Mouse (Mus musculus) hindbrain, embryonic 12.5 days (tissue): ENCODE measurements around the gene Ugt3a1. TPM values are rescaled to one million over a fixed set of nuclear protein-coding genes. Genes with fewer than 3 reads are reported as not detected.
"Not testable (repeated sequence)": the region's sequence is repeated elsewhere in the genome, so short reads cannot be mapped to it uniquely, and the experiment has no call there.

Experiments
- ATAC-seq: fragments of 200-750 bp; cut with Nextera tagmentation; 2 replicates; pipeline ENCODE4 v1.8.0; 2017; ENCODE audit warnings: moderate TSS enrichment; ENCODE audit not compliant: low FRiP score
- H3K27ac ChIP-seq: fragments of 300-500 bp; sonication (generic); 2 replicates; pipeline ENCODE4 v1.5.1; 2016; ENCODE audit warnings: mild to moderate bottlenecking
- H3K27me3 ChIP-seq: fragments of 300-500 bp; sonication (generic); 2 replicates; pipeline ENCODE4 v1.6.1; 2016; ENCODE audit warnings: mild to moderate bottlenecking
- H3K36me3 ChIP-seq: fragments of 300-500 bp; sonication (generic); 2 replicates; pipeline ENCODE4 v1.6.1; 2016; ENCODE audit warnings: mild to moderate bottlenecking
- H3K4me1 ChIP-seq: fragments of 300-500 bp; sonication (generic); 2 replicates; pipeline ENCODE4 v1.6.1; 2016
- H3K4me2 ChIP-seq: fragments of 300-500 bp; sonication (generic); replicated peaks from 2 replicates; pipeline ENCODE4 v1.6.1; 2016; ENCODE audit warnings: mild to moderate bottlenecking
- H3K4me3 ChIP-seq: fragments of 300-500 bp; sonication (generic); 2 replicates; pipeline ENCODE4 v1.5.1; 2016; ENCODE audit warnings: mild to moderate bottlenecking
- H3K9ac ChIP-seq: fragments of 300-500 bp; sonication (generic); 2 replicates; pipeline ENCODE4 v1.6.1; 2016; ENCODE audit warnings: mild to moderate bottlenecking, moderate library complexity
- H3K9me3 ChIP-seq: fragments of 300-500 bp; sonication (generic); replicated peaks from 2 replicates; pipeline ENCODE4 v1.6.1; 2016; ENCODE audit warnings: mild to moderate bottlenecking
- WGBS: fragments of 180-500 bp; shearing (Covaris S2); methylation state at CpG from one replicate; pipeline ENCODE4 v1.1.7; 2016; 5-methylcytosine and 5-hydroxymethylcytosine counted together
- polyA plus RNA-seq: library from polyadenylated mRNA; unstranded; fragments of >200 nt; fragmentation: Nextera tagmentation; extraction: Ambion mirVana; gene quantifications from 2 replicates; pipeline ENCODE4 v1.2.1, GENCODE M21; 2016

Gene Ugt3a1
- polyA plus RNA-seq = not detected in 2 replicates

DNA sequence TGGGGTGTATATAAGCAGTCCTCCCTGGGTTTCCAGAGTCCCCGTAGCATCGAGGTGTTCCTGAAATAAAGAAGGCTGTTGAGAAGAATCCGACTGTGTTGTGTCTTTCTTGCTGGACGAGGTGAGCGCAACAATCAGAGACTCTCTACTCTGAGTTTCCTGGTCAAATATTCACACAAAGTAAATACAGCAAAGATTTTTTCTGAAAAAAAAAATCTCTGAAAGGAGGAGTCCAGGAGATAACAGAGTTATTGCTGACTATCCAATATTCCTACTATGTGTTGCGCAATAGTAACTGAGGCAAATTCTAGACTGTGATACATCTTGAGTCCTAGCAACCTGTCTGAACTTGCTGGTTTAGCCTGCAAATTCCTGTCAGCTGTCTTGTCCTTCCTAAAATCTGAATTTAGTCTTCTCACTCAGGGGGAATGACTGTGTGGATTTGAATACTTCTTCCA is at the start of gene Ugt3a1:
TSS of gene Ugt3a1 (plus strand) at position 51 of the 458 bp plus-strand sequence.
- Histone ChIP-seq H3K9ac (no peak within 1 kb of the TSS), H3K36me3 (no peaks in the 10 kb centered on the region), H3K27me3 (no peaks in the 10 kb centered on the region), H3K4me2 (no peak within 1 kb of the TSS), H3K4me3 (no peak within 1 kb of the TSS), H3K4me1 (no peaks in the 10 kb centered on the region), H3K9me3 (no peaks in the 10 kb centered on the region), H3K27ac (no peak within 1 kb of the TSS)
- 95% methylated on average over 6 of the region's 6 CpGs for WGBS
- no peak for ATAC-seq

DNA sequence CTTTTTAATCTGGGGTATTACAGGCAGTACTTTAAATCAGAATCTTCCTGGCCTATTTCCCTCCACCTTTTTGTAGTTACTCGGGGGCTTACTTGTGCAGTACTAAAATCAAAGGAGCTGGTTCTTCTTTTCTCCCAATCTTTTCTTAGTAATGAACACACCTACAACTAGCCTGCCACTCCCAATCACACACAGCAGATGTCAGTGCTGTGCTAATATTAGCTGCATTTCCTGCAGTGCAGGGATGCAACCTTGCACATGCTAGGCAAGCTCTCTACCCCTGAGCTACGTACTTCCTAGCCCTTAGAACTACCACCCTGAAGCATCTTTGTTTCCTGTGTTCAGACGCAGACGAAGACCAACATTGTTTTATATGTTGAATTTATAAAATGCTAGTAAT is 45.8 kb upstream of the Ugt3a1 start:
- WGBS = 84% methylated on average over 4 of the region's 4 CpGs
- not testable (repeated sequence) for H3K27me3 ChIP-seq, H3K4me1 ChIP-seq, ATAC-seq, H3K36me3 ChIP-seq, H3K4me3 ChIP-seq, H3K9ac ChIP-seq, H3K4me2 ChIP-seq, H3K27ac ChIP-seq, H3K9me3 ChIP-seq

GRCm38 (mm10) chr15:9246345-9246744 is 30.3 kb upstream of the Ugt3a1 start:
- ATAC-seq = no peak
- H3K4me1 ChIP-seq = no peaks in the 10 kb centered on the region
- no peaks in the 10 kb centered on the region for H3K9me3 ChIP-seq
- no peak overlapping the region for H3K27ac ChIP-seq
- no peaks in the 10 kb centered on the region for H3K36me3 ChIP-seq
- no peak overlapping the region for H3K4me3 ChIP-seq
- H3K4me2 ChIP-seq = no peak overlapping the region
- no peaks in the 10 kb centered on the region for H3K27me3 ChIP-seq
- no peak overlapping the region for H3K9ac ChIP-seq

- H3K9me3 ChIP-seq = no peaks in the 10 kb centered on the region
- H3K4me1 ChIP-seq = no peaks in the 10 kb centered on the region
- no peak overlapping the region for H3K4me2 ChIP-seq
- WGBS = 91% methylated on average over 3 of the region's 3 CpGs
- no peaks in the 10 kb centered on the region for H3K36me3 ChIP-seq
- H3K27ac ChIP-seq = no peak overlapping the region
- no peaks in the 10 kb centered on the region for H3K27me3 ChIP-seq
- H3K4me3 ChIP-seq = no peak overlapping the region
- no peak overlapping the region for H3K9ac ChIP-seq
- no peak for ATAC-seq
These were observed 23.8 kb upstream of the Ugt3a1 start for GRCm38 (mm10) chr15:9252891-9253290.

DNA sequence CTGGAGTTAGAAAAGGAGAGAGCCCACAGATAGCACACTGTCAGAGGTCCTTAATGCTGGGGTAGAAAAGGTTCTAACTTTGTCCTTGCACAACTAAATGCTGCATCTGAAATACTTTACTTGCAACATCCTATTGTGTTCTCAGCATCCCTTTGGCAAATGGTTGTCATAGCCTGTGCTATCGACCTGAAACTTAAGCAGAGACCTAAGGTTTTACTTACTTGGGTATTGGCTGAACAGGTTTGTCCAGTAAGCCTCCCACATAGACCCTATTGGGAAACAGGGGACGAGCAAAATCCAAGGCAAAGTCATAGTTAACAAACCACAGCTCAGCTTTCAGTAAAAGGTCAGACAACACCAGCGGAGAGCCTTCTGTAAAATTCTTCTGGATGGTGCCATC is 16.1 kb upstream of the Ugt3a1 start:
- Histone ChIP-seq H3K4me2 (no peak overlapping the region), H3K27ac (no peak overlapping the region), H3K4me1 (no peaks in the 10 kb centered on the region), H3K4me3 (no peak overlapping the region), H3K36me3 (no peaks in the 10 kb centered on the region), H3K9me3 (no peaks in the 10 kb centered on the region), H3K27me3 (no peaks in the 10 kb centered on the region), H3K9ac (no peak overlapping the region)
- 82% methylated on average over 3 of the region's 3 CpGs for WGBS
- no peak for ATAC-seq

- H3K4me3 ChIP-seq = no peak overlapping the region
- no peaks in the 10 kb centered on the region for H3K27me3 ChIP-seq
- ATAC-seq = no peak
- no peak overlapping the region for H3K9ac ChIP-seq
- no peaks in the 10 kb centered on the region for H3K36me3 ChIP-seq
- 79% methylated on average over 7 of the region's 7 CpGs for WGBS
- H3K4me2 ChIP-seq = no peak overlapping the region
- H3K27ac ChIP-seq = no peak overlapping the region
- no peaks in the 10 kb centered on the region for H3K4me1 ChIP-seq
- H3K9me3 ChIP-seq = no peaks in the 10 kb centered on the region
These were observed 4.8 kb upstream of the Ugt3a1 start for GRCm38 (mm10) chr15:9271876-9272275.

- Histone ChIP-seq H3K4me2 (no peak overlapping the region), H3K4me1 (no peaks in the 10 kb centered on the region), H3K9ac (no peak overlapping the region), H3K27ac (no peak overlapping the region), H3K9me3 (no peaks in the 10 kb centered on the region), H3K4me3 (no peak overlapping the region), H3K27me3 (no peaks in the 10 kb centered on the region), H3K36me3 (no peaks in the 10 kb centered on the region)
- WGBS = 89% methylated on average over 3 of the region's 3 CpGs
- ATAC-seq = no peak
These were observed 2.3 kb downstream of the Ugt3a1 start for GRCm38 (mm10) chr15:9279026-9279425.

DNA sequence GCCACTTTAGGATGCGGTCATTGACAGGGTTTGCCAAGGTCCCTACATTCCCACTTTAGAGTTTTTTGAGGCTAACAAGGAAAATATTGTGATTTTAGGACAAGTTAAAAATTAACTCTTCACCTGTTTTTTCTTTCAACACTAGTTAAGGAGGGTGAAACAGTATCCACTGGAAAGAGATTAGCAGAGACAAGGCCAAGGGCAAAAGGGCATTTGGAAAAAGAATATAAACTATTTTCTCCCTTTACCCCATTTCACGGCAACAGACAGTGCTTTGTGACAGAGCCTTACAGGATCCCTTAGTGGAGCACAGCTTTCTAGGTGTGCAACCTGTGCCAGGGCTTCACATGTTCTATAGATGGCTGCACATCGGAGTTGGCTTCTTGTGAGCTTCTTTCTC is 2.9 kb downstream of the Ugt3a1 start:
- Histone ChIP-seq H3K4me2 (no peak overlapping the region), H3K36me3 (no peaks in the 10 kb centered on the region), H3K9ac (no peak overlapping the region), H3K4me1 (no peaks in the 10 kb centered on the region), H3K9me3 (no peaks in the 10 kb centered on the region), H3K4me3 (no peak overlapping the region), H3K27ac (no peak overlapping the region), H3K27me3 (no peaks in the 10 kb centered on the region)
- WGBS = 90% methylated on average over 3 of the region's 3 CpGs
- ATAC-seq = no peak

GRCm38 (mm10) chr15:9283165-9283564 is 6.5 kb downstream of the Ugt3a1 start:
- H3K27ac ChIP-seq = no peak overlapping the region
- no peaks in the 10 kb centered on the region for H3K36me3 ChIP-seq
- no peak overlapping the region for H3K4me2 ChIP-seq
- no peak overlapping the region for H3K4me3 ChIP-seq
- H3K9me3 ChIP-seq = no peaks in the 10 kb centered on the region
- WGBS = 97% methylated on average over 2 of the region's 2 CpGs
- no peak overlapping the region for H3K9ac ChIP-seq
- no peaks in the 10 kb centered on the region for H3K4me1 ChIP-seq
- no peak for ATAC-seq
- H3K27me3 ChIP-seq = no peaks in the 10 kb centered on the region

DNA sequence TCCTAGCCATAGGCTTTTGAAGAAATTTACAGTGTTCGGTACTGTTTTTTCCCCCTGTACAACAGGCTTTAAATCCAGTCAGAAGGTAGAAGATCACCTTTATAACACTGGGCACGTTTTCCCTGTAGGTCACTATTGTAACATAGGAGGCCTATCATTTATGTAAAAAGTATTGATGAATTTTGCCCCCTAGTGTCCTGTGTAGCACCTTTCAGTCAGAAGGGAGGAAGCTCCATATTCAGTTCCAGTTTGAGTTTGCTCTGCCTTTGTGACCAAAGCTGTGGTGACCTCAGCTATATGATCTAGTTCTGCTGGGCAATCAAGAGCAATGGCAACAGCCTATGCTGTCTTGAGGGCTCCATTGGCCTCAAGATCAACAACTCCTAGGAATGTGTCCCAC is 13.0 kb downstream of the Ugt3a1 start:
- 76% methylated on average over 2 of the region's 2 CpGs for WGBS
- no peaks in the 10 kb centered on the region for H3K27me3 ChIP-seq
- H3K36me3 ChIP-seq = no peaks in the 10 kb centered on the region
- H3K4me3 ChIP-seq = no peak overlapping the region
- H3K9ac ChIP-seq = no peak overlapping the region
- H3K9me3 ChIP-seq = no peaks in the 10 kb centered on the region
- H3K27ac ChIP-seq = no peak overlapping the region
- no peaks in the 10 kb centered on the region for H3K4me1 ChIP-seq
- H3K4me2 ChIP-seq = no peak overlapping the region
- no peak for ATAC-seq

DNA sequence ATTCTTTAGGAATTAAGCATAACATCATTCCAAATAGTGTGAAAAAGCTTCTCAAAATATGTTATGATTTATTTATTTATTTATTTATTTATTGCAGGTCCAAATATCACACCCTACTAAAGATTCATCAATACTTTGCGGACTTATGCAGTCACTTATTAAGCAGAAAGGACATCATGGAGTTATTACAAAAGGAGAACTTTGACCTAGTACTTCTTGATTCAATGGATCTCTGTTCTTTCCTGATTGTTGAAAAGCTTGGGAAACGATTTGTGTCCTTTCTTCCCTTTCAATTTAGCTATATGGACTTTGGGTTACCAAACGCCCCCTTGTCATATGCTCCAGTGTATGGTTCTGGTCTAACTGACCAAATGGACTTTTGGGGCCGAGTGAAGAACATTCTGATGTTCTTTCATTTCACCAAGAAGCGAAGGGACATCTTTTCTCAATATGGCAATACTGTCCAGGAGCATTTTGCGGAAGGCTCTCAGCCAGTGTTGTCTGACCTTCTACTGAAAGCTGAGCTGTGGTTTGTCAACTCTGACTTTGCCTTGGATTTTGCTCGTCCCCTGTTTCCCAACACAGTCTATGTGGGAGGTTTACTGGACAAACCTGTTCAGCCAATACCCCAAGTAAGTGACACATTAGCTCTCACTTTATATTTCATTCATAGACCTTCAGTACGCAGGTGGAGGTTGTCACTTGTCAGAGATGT is 29.4 kb downstream of the Ugt3a1 start:
- no peak for ATAC-seq
- 87% methylated on average over 8 of the region's 8 CpGs for WGBS
- Histone ChIP-seq H3K27ac (no peak overlapping the region), H3K4me1 (no peaks in the 10 kb centered on the region), H3K4me2 (no peak overlapping the region), H3K36me3 (no peaks in the 10 kb centered on the region), H3K9me3 (no peaks in the 10 kb centered on the region), H3K4me3 (no peak overlapping the region), H3K9ac (no peak overlapping the region), H3K27me3 (no peaks in the 10 kb centered on the region)

DNA sequence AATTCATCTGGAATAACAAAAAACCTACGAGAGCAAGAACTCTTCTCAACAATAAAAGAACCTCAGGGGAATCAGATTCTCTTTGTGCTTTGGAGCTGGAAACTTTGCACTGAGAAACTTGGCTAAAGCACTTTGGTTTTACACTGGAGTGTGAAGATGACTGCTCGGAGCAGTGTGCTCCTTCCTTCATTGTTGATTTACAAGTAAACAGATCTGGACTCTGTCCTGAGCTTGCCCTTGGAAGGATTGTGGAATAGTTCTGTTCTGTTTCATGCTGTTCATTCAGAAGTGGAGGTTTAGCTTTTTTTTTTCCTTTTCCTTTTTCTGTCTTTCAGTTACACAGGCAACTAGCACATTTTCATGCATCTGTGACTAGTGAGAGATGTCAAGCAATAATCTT is 57.9 kb downstream of the Ugt3a1 start:
- Histone ChIP-seq H3K27ac (no peak overlapping the region), H3K9ac (no peak overlapping the region), H3K36me3 (no peaks in the 10 kb centered on the region), H3K4me1 (no peaks in the 10 kb centered on the region), H3K27me3 (no peaks in the 10 kb centered on the region), H3K9me3 (no peaks in the 10 kb centered on the region), H3K4me2 (no peak overlapping the region), H3K4me3 (no peak overlapping the region)
- ATAC-seq = no peak
- 72% methylated on average over 2 of the region's 2 CpGs for WGBS

DNA sequence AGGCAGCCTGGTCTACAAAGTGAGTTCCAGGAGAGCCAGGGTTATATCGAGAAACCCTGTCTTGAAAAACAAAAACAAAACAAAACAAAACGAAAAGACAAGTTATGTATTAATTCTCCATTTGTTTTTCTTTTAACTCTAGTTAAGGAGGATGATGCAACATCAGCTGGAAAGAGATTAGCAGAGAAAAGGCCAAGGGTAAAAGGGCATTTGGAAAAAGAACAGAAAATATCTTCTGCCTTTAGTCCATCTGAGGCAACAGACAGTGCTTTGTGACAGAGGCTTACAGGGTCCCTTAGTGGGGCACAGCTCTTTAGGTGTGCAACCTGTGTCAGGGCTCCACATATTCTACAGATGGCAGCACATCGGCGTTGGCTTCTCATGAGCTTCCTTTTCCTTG is 58.7 kb downstream of the Ugt3a1 start, which contains the start of gene Ugt3a2:
TSS of gene Ugt3a2 (plus strand) at position 210 of the 400 bp plus-strand sequence.
- Histone ChIP-seq H3K27ac (no peak within 1 kb of the TSS), H3K27me3 (no peaks in the 10 kb centered on the region), H3K4me2 (no peak within 1 kb of the TSS), H3K36me3 (no peaks in the 10 kb centered on the region), H3K4me1 (no peaks in the 10 kb centered on the region), H3K4me3 (no peak within 1 kb of the TSS), H3K9me3 (no peaks in the 10 kb centered on the region), H3K9ac (no peak within 1 kb of the TSS)
- no peak for ATAC-seq
- 86% methylated on average over 4 of the region's 4 CpGs for WGBS
